Mouse (Mus musculus) central nervous system, embryonic 14 days (tissue): ENCODE results near the gene Adipoq. TPM values are rescaled to one million over a fixed set of nuclear protein-coding genes. Genes with fewer than 3 reads are reported as not detected.

Experiments used
- polyA plus RNA-seq: library from polyadenylated mRNA; depleted of rRNA; stranded (reverse); fragments of >200 nt; gene quantifications from 2 replicates; pipeline ENCODE4 v1.2.3, GENCODE M21; 2012; rRNA removed

The Adipoq gene
- 0.06 and 0.18 TPM in 2 replicates for polyA plus RNA-seq

DNA sequence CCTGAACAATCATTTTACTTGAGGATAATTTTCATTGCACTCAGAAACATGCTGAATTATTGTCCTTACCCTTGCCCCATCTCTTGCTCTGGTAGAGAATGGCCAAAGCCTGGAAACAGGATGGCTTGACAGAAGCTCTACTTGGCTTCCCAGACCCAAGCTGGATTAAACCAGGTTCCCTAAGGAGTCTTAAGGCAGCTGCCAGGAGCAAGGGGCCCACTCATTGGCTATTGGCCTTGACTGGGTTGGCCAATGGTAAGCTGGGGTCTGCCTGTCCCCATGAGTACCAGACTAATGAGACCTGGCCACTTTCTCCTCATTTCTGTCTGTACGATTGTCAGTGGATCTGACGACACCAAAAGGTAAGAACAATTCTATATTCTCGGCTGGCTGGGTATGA, at the start of gene Adipoq:
TSS of gene Adipoq (plus strand) at position 257 of the 400 bp plus-strand sequence.

DNA sequence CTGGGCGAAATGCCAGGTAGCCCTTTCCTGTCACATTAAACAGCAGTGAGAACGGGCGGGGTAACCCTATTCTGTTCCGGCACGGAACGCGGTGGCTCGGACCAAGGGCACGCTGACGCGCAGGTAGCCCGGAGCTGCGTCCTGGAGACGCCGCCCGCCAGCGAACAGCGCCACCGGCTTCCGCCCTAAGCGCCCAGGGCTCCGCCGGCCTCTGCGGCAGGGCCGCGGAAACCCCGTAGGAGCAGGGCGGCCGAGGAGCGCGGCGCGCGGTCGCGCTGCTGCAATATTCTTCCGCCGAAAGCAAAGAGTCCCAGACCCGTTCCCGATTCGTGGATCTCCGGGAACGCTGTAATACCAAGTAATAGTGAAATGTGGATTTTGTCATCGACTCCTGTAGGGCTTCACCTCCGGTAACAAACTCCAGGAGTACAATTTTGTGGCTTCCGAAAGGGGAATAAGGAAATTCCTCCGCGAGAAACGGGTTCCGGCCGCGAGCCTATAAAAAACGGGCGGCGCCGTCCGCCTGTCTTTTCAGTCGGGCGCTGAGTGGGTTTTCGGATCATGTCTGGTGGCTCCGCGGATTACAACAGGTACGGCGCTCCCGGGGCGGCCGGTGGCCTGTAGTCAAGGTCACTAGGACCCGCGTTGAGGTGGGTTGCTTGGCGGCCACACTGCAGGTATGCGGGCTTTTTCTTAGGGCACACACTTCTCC, 38.9 kb upstream of the Adipoq start, which contains the start of gene Eif4a2:
TSS of gene Eif4a2 (plus strand) at position 214 of the 712 bp plus-strand sequence.

DNA sequence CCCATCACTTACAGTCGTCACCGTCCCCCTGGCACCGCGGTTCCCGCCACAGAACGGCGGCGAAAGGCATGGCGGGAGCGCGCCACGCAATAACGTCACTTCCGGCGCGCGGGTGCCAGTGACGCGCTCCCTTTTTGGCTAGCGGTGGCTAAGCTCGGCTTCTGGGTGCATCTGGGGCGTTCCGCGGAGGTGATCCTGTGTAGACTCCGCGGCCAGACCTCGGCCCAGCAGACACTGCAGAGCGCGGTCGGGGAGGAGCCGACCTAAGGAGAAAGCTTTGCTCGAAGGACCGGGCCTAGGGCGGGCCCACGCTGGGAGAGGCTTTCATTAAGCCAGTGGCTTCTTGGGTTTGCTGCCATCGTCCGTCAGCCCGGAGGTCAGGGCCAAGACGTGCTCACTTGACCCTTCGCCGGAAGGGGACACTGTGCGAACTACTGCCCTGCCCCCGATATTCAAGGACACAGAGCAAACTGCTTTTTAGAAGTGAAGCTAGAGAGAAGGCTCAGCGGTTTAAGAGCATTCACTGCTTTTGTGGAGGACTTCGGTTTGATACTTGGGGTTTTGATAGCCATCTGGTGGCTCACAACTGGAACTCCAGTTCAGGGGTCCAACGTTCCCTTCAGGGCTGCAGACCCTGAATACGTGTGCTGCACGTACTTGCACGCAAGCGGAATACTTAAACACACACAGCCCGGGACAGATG, 18.5 kb upstream of the Adipoq start, which contains the start of gene Rfc4:
TSS of gene Rfc4 (minus strand) at position 65 of the 703 bp plus-strand sequence.

Other genes with a start within 250 kb of the Adipoq start
- gene Fetub, start 228.2 kb upstream of the Adipoq start, polyA plus RNA-seq = 0.04 and 0.08 TPM in 2 replicates
- 0.05 and 0.08 TPM in 2 replicates for gene Hrg, start 195.5 kb upstream of the Adipoq start, polyA plus RNA-seq
- 0.04 and 0.08 TPM in 2 replicates for gene Kng2, start 117.1 kb upstream of the Adipoq start, polyA plus RNA-seq
- gene Kng1, start 88.7 kb upstream of the Adipoq start, polyA plus RNA-seq = 0.04 and 0.08 TPM in 2 replicates
- 693 and 738 TPM in 2 replicates for gene Eif4a2, start 39.1 kb upstream of the Adipoq start, polyA plus RNA-seq
- gene Rfc4, start 18.8 kb upstream of the Adipoq start, polyA plus RNA-seq = 8.2 and 9.4 TPM in 2 replicates
- gene St6gal1, start 78.2 kb downstream of the Adipoq start, polyA plus RNA-seq = 26.4 and 31.1 TPM in 2 replicates